Mouse (Mus musculus): Measurements from ENCODE around the gene Ube2e3. TPM values are rescaled to one million over a fixed set of nuclear protein-coding genes. Genes with fewer than 3 reads are reported as not detected.

Gene Ube2e3
- polyA plus RNA-seq, 1 experiment from 2014 or later = 247 TPM

DNA sequence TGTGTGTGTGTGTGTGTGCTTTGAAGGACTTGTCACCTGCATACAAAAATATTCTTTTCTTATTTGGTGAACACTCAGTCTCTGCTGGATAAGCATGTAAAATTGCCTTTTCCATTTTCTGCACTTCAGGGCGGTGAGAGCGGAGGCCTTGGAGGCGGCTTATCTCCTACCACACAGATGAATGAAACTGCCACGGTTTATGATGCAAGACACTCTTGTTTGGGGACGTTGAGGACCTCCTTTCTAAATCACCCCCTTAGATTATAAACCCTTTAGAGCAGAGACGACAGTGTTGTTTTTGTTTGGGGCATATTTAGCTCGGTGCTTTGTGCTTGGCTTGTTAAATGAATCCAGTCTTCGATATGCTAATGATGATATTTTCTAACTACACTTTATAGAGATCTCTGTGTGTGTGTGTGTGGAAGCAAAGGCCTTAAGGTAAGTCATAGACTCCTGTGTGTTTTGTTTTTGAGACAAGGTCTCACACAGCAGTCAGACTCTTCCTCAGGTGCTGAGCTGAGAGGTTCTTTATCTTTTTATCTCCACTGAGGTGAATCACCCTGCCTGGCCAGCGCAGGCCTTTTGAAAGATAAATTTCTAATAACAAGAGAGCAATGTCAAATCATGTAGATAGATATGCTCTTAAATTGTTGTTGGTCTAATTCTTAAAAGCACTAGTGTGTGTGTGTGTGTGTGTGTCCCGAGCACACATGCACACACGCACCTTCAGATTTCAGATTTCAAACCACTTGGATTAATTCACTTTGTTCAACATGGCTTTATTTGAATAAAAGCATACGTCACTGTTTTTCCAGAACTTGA lies 8.4 kb upstream of the Ube2e3 start:
- 80% methylated on average over 12 of the region's 12 CpGs for WGBS
- no peak for ATAC-seq
- no peak overlapping the region for H3K27ac ChIP-seq (ENCODE audit: low read depth, low read length)

DNA sequence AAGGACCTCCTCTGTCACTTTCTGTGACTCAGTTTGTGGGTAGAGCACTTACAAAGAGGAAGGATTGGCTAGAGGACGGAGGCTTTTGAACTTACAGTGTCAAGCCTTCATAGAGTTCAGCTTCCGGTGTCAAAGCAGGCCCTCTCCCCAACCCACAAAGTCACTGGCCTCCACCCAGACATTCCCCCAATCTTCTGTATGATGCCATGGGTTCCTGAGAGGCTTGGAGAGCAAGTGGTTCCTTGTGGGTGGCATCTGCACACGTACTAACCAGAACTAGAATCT lies 7.9 kb upstream of the Ube2e3 start:
- Histone ChIP-seq H3K27me3 (replicated peaks; ENCODE audit: control insufficient read depth, insufficient read depth, low read length) (no peaks in the 10 kb centered on the region), H3K9me3 (ENCODE audit: control insufficient read depth, low read length) (no peaks in the 10 kb centered on the region), H3K4me3 (ENCODE audit: low read length) (no peak overlapping the region), H3K4me2 (ENCODE audit: low read length) (no peak overlapping the region), H3K36me3 (ENCODE audit: control insufficient read depth, insufficient read depth, low read length) (no peaks in the 10 kb centered on the region), H3K4me1 (ENCODE audit: control insufficient read depth, insufficient read depth, low read depth, low read length) (no peaks in the 10 kb centered on the region), H3K27ac (ENCODE audit: low read depth, low read length) (no peak overlapping the region), H3K9ac (ENCODE audit: low read depth, low read length) (no peak overlapping the region)
- ATAC-seq = no peak
- WGBS = 76% methylated on average over 3 of the region's 3 CpGs

More for the DNA sequence above, 8.4 kb upstream of the Ube2e3 start:
- H3K4me3 ChIP-seq (ENCODE audit: low read length) = no peak overlapping the region
- H3K9ac ChIP-seq (ENCODE audit: low read depth, low read length) = no peak overlapping the region
- H3K4me2 ChIP-seq (ENCODE audit: low read length) = no peak overlapping the region
- H3K4me1 ChIP-seq (ENCODE audit: control insufficient read depth, insufficient read depth, low read depth, low read length) = no peaks in the 10 kb centered on the region
- H3K36me3 ChIP-seq (ENCODE audit: control insufficient read depth, insufficient read depth, low read length) = no peaks in the 10 kb centered on the region
- no peaks in the 10 kb centered on the region for H3K9me3 ChIP-seq (ENCODE audit: control insufficient read depth, low read length)
- no peaks in the 10 kb centered on the region for H3K27me3 ChIP-seq (replicated peaks; ENCODE audit: control insufficient read depth, insufficient read depth, low read length)

DNA sequence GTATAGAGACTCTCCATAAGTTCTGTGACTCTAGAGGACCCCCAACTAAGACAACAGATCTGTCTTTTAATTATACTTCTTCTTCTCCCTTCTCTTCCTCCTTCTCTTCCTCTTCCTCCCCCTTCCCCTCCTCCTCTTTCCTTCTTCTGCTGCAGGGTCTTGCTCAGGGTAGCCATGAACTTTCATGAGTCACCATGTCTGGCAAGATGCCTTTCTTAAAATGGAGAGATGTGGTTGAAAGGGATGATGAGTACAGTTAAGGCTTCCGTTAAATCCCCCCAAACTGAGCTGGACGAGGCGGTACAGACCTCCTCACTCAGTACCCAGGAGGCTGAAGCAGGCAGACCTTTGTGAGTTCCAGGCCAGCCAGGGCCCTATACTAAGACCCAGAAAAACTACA lies 3.8 kb upstream of the Ube2e3 start:
- H3K36me3 ChIP-seq (ENCODE audit: control insufficient read depth, insufficient read depth, low read length) = no peaks in the 10 kb centered on the region
- H3K4me3 ChIP-seq (ENCODE audit: low read length) = no peak overlapping the region
- H3K27me3 ChIP-seq (replicated peaks; ENCODE audit: control insufficient read depth, insufficient read depth, low read length) = no peaks in the 10 kb centered on the region
- WGBS = 90% methylated on average over 3 of the region's 3 CpGs
- no peak for ATAC-seq
- no peaks in the 10 kb centered on the region for H3K9me3 ChIP-seq (ENCODE audit: control insufficient read depth, low read length)
- no peak overlapping the region for H3K27ac ChIP-seq (ENCODE audit: low read depth, low read length)
- no peaks in the 10 kb centered on the region; the same call in 1 of the 2 replicates for H3K4me1 ChIP-seq (ENCODE audit: control insufficient read depth, insufficient read depth, low read depth, low read length)
- no peak overlapping the region for H3K4me2 ChIP-seq (ENCODE audit: low read length)
- H3K9ac ChIP-seq (ENCODE audit: low read depth, low read length) = no peak overlapping the region

DNA sequence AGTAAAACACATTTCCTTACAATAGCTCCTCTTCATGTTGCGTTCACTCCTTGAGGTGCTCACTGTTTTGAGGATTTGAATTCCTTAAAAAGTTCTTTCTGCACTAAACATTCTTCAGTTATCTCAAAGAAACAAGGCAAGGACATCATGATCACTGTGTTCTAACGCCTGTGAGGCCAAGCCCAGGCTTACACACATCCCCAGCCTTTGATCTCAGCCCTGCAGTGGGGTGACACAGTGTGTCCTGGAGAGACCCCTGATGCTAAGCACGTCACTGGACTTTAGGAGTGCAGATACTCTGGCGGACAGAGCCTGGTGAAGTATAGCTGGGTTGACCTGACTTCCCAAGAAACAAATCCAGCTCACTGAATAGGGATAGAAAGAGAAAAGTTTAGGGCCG lies 3.1 kb upstream of the Ube2e3 start:
- 70% methylated on average over 5 of the region's 5 CpGs for WGBS
- H3K27me3 ChIP-seq (replicated peaks; ENCODE audit: control insufficient read depth, insufficient read depth, low read length) = no peaks in the 10 kb centered on the region
- no peak overlapping the region for H3K4me3 ChIP-seq (ENCODE audit: low read length)
- H3K4me2 ChIP-seq (ENCODE audit: low read length) = no peak overlapping the region
- no peaks in the 10 kb centered on the region for H3K9me3 ChIP-seq (ENCODE audit: control insufficient read depth, low read length)
- no peaks in the 10 kb centered on the region; the same call in 1 of the 2 replicates for H3K4me1 ChIP-seq (ENCODE audit: control insufficient read depth, insufficient read depth, low read depth, low read length)
- no peak overlapping the region for H3K9ac ChIP-seq (ENCODE audit: low read depth, low read length)
- H3K36me3 ChIP-seq (ENCODE audit: control insufficient read depth, insufficient read depth, low read length) = no peaks in the 10 kb centered on the region
- ATAC-seq = no peak
- H3K27ac ChIP-seq (ENCODE audit: low read depth, low read length) = no peak overlapping the region

DNA sequence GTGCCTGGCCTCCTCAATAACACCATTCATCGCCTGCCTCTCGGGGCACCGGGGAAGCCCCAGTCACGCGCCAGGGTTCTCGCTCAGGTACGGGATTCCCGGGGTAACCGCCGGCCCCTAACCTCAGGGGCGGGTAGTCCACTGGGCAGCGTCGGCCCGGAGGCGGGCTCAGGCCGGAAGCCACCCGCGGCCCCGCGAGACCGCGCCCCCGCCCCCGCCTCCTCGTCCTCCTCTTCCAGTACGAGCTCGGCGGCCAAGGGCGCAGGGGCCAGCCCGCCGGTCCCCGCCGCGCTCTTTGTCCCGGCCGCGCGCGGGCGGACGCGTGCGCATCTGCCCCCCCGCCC lies 559 bp downstream of the Ube2e3 start:
- H3K4me3 ChIP-seq (ENCODE audit: low read length) = peak overlapping the region; percentile 82
- H3K4me2 ChIP-seq (ENCODE audit: low read length) = peak overlapping the region; percentile 87
- H3K9ac ChIP-seq (ENCODE audit: low read depth, low read length) = peak overlapping the region; percentile 98
- no peaks in the 10 kb centered on the region for H3K9me3 ChIP-seq (ENCODE audit: control insufficient read depth, low read length)
- peak; percentile 76 for ATAC-seq
- 3% methylated on average over 25 of the region's 44 CpGs for WGBS
- H3K27ac ChIP-seq (ENCODE audit: low read depth, low read length) = peak overlapping the region; percentile 97
- H3K36me3 ChIP-seq (ENCODE audit: control insufficient read depth, insufficient read depth, low read length) = no peaks in the 10 kb centered on the region
- H3K27me3 ChIP-seq (replicated peaks; ENCODE audit: control insufficient read depth, insufficient read depth, low read length) = no peaks in the 10 kb centered on the region
- peaks cover 18% of the 10 kb centered on the region for H3K4me1 ChIP-seq (ENCODE audit: control insufficient read depth, insufficient read depth, low read depth, low read length)

DNA sequence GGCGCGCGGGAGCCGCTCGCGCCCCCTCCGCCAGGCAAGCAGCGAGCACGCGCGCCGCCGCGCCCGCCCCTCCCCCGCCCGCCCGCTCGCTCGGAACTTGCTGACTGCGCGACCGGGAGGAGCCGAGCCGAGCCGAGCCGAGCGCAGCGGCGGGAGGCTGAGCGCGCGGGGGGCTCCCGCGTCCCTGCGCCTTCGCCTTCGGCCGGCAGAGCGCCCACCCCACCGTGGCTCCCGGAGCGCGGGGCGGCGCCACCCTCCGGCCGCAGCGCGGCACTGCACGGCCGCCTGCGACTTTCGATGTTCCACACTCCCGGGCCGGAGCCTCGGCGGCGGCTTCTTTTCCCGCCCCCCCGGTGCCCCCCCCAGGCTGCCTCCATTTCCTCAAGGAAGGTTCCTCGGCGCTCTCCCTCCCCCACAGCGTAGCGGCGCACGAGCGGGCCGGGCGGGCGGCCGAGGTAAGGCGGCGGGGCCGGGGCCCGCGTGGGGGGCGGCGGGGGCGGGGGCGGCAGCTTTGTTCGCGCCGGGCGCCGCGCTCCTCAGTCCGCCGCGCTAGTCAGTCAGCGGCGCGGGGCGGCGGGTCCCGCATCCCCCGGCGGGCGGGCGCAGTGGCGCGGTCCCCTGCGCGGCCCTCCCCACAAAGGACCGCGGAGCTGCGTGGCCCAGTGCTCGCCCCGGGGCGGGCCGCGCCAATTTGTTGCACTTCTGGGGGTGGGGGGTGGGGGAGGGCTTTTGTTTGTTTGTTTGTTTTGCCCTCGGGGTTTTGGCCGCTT lies 1.2 kb downstream of the Ube2e3 start:
- peak overlapping the region; percentile 82 for H3K4me3 ChIP-seq (ENCODE audit: low read length)
- peak overlapping the region; percentile 97 for H3K27ac ChIP-seq (ENCODE audit: low read depth, low read length)
- H3K4me2 ChIP-seq (ENCODE audit: low read length) = peak overlapping the region; percentile 87
- peaks cover 18% of the 10 kb centered on the region for H3K4me1 ChIP-seq (ENCODE audit: control insufficient read depth, insufficient read depth, low read depth, low read length)
- no peaks in the 10 kb centered on the region for H3K36me3 ChIP-seq (ENCODE audit: control insufficient read depth, insufficient read depth, low read length)
- no peaks in the 10 kb centered on the region for H3K27me3 ChIP-seq (replicated peaks; ENCODE audit: control insufficient read depth, insufficient read depth, low read length)
- peak; percentile 97 for ATAC-seq
- no peaks in the 10 kb centered on the region for H3K9me3 ChIP-seq (ENCODE audit: control insufficient read depth, low read length)
- WGBS = under 1% methylated on average over 63 of the region's 114 CpGs
- H3K9ac ChIP-seq (ENCODE audit: low read depth, low read length) = peak overlapping the region; percentile 98

DNA sequence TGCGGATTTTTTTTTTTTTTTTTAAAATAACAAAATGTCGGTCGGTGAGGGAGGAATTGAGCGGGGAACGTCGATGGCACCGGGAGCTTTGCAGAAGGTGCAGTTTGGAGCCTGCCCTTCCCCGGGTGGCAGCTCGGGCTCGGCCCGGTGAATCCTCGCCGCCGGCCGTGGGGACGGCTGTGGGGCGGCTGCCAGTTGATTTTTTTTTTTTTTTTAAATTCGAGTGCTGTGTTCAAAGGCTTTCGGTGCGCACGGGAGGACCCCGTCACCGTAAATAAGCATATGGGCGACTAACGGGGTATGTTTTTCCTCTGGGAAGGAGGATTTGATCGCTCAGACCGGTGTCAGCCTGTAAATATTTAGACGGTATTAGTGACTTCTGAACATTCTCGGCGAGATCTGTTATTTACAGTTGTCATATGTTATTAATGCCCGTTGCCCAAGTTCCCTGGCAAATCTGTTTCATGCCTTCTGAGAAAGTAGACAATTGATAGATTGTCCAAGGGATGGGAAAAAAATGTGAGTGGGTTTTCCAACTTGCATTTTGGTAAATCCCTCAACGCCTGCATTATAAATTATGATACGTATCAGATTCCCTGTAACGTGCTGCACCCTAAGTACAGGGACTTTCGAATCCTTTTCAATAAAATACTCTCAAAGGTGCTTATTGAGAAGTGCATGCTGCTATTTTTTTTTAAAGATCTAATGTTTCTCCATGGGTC lies 2.0 kb downstream of the Ube2e3 start:
- Histone ChIP-seq H3K4me1 (ENCODE audit: control insufficient read depth, insufficient read depth, low read depth, low read length) (peaks cover 21% of the 10 kb centered on the region), H3K4me3 (ENCODE audit: low read length) (peak overlapping the region; percentile 82), H3K27me3 (replicated peaks; ENCODE audit: control insufficient read depth, insufficient read depth, low read length) (no peaks in the 10 kb centered on the region), H3K27ac (ENCODE audit: low read depth, low read length) (peak overlapping the region; percentile 97), H3K36me3 (ENCODE audit: control insufficient read depth, insufficient read depth, low read length) (no peaks in the 10 kb centered on the region), H3K4me2 (ENCODE audit: low read length) (peak overlapping the region; percentile 83), H3K9ac (ENCODE audit: low read depth, low read length) (peak overlapping the region; percentile 98), H3K9me3 (ENCODE audit: control insufficient read depth, low read length) (no peaks in the 10 kb centered on the region)
- 1% methylated on average over 35 of the region's 35 CpGs for WGBS
- no peak for ATAC-seq

DNA sequence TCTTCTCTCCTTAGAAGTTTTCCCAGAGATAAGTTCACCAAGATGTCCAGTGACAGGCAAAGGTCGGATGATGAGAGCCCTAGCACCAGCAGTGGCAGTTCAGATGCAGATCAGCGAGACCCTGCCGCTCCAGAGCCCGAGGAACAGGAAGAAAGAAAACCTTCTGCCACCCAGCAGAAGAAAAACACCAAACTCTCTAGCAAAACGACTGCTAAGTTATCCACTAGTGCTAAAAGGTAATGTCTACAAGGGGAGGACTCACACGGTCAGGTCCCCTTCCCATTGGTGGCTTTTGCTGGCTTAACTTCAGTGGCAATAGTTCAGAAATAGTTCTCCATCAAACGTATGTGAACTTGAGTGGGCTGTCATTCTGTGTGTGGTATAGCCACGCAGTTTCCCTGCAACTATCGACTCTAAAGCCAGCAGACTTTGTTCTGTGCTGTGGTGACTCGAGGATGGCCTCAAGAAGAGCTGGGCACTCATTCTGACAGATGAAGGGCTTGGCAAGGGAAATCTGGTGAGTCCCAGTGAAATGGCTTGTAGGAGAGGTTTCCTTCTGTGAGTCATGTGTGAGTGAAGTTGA lies 2.6 kb downstream of the Ube2e3 start:
- no peak for ATAC-seq
- peak overlapping the region; percentile 45 for H3K27ac ChIP-seq (ENCODE audit: low read depth, low read length)
- 3% methylated on average over 10 of the region's 10 CpGs for WGBS

More for the DNA sequence above, 2.6 kb downstream of the Ube2e3 start:
- H3K4me2 ChIP-seq (ENCODE audit: low read length) = peak overlapping the region; percentile 83
- H3K9me3 ChIP-seq (ENCODE audit: control insufficient read depth, low read length) = no peaks in the 10 kb centered on the region
- peak overlapping the region; percentile 98 for H3K9ac ChIP-seq (ENCODE audit: low read depth, low read length)
- peaks cover 25% of the 10 kb centered on the region for H3K4me1 ChIP-seq (ENCODE audit: control insufficient read depth, insufficient read depth, low read depth, low read length)
- no peaks in the 10 kb centered on the region for H3K27me3 ChIP-seq (replicated peaks; ENCODE audit: control insufficient read depth, insufficient read depth, low read length)
- peak overlapping the region; percentile 82 for H3K4me3 ChIP-seq (ENCODE audit: low read length)
- no peaks in the 10 kb centered on the region for H3K36me3 ChIP-seq (ENCODE audit: control insufficient read depth, insufficient read depth, low read length)

Measured in hindbrain, embryonic 16.5 days (tissue).